Mouse (Mus musculus) kidney, embryonic 16.5 days (tissue): ENCODE measurements around the gene Papolb. TPM values are rescaled to one million over a fixed set of nuclear protein-coding genes. Genes with fewer than 3 reads are reported as not detected.
A peak's percentile ranks its signal among the peaks of the same experiment; 100 is the strongest.

ENCODE experiments used
- ATAC-seq: fragments of 200-750 bp; cut with Nextera tagmentation; 2 replicates; pipeline ENCODE4 v1.8.0; 2017; ENCODE audit warnings: moderate TSS enrichment; ENCODE audit not compliant: low FRiP score, low TSS enrichment
- H3K27ac ChIP-seq: fragments of 300-500 bp; sonication (generic); 2 replicates; pipeline ENCODE4 v1.5.1; 2014; ENCODE audit warnings: low read length
- H3K27me3 ChIP-seq: fragments of 300-500 bp; sonication (generic); 2 replicates; pipeline ENCODE4 v1.6.1; 2014; ENCODE audit warnings: low read length, control low read depth, mixed read lengths; ENCODE audit not compliant: insufficient read depth
- H3K36me3 ChIP-seq: fragments of 300-500 bp; sonication (generic); 2 replicates; pipeline ENCODE4 v1.6.1; 2014; ENCODE audit warnings: low read length, control low read depth, mixed read lengths; ENCODE audit not compliant: insufficient read depth
- H3K4me1 ChIP-seq: fragments of 300-500 bp; sonication (generic); 2 replicates; pipeline ENCODE4 v1.6.1; 2014; ENCODE audit warnings: low read length, control low read depth, mixed read lengths; ENCODE audit not compliant: insufficient read depth
- H3K4me2 ChIP-seq: fragments of 300-500 bp; sonication (generic); replicated peaks from 2 replicates; pipeline ENCODE4 v1.6.1; 2014; ENCODE audit warnings: low read depth, low read length
- H3K4me3 ChIP-seq: fragments of 300-500 bp; sonication (generic); 2 replicates; pipeline ENCODE4 v1.5.1; 2014; ENCODE audit warnings: mild to moderate bottlenecking, low read length
- H3K9ac ChIP-seq: fragments of 300-500 bp; sonication (generic); replicated peaks from 2 replicates; pipeline ENCODE4 v1.6.1; 2014; ENCODE audit warnings: low read length
- H3K9me3 ChIP-seq: fragments of 300-500 bp; sonication (generic); 2 replicates; pipeline ENCODE4 v1.6.1; 2016; ENCODE audit warnings: low read length, control low read depth
- WGBS: fragments of 180-500 bp; shearing (Covaris S2); extraction: QIAGEN DNeasy Blood & Tissue Kit; methylation state at CpG from one replicate; pipeline ENCODE4 v1.1.7; 2014; 5-methylcytosine and 5-hydroxymethylcytosine counted together
- polyA plus RNA-seq: library from polyadenylated mRNA; unstranded; fragments of >200 nt; fragmentation: Nextera tagmentation; extraction: Ambion mirVana; gene quantifications from 2 replicates; pipeline ENCODE4 v1.2.1, GENCODE M21; 2015

Gene Papolb
- polyA plus RNA-seq, 1 experiment from 2014 or later: 0.12 TPM

- H3K27ac ChIP-seq: no peak overlapping the region
- H3K36me3 ChIP-seq: no peaks in the 10 kb centered on the region
- H3K27me3 ChIP-seq: no peaks in the 10 kb centered on the region
- H3K4me2 ChIP-seq: no peak overlapping the region
- H3K4me1 ChIP-seq: peaks cover 13% of the 10 kb centered on the region
- no peaks in the 10 kb centered on the region for H3K9me3 ChIP-seq
- no peak overlapping the region for H3K4me3 ChIP-seq
- H3K9ac ChIP-seq: no peak overlapping the region
- WGBS: 1% methylated on average over 3 of the region's 3 CpGs
- peak; percentile 89 for ATAC-seq
Measured at GRCm38 (mm10) chr5:142502414-142502813, 27.5 kb downstream of the Papolb start.

GRCm38 (mm10) chr5:142500918-142501317 lies 29.0 kb downstream of the Papolb start:
- no peaks in the 10 kb centered on the region for H3K36me3 ChIP-seq
- peak; percentile 25; the same call in 1 of the 2 replicates for ATAC-seq
- H3K27ac ChIP-seq: no peak overlapping the region
- H3K4me3 ChIP-seq: no peak overlapping the region
- H3K9me3 ChIP-seq: no peaks in the 10 kb centered on the region
- H3K4me1 ChIP-seq: peaks cover 13% of the 10 kb centered on the region
- H3K4me2 ChIP-seq: no peak overlapping the region
- H3K9ac ChIP-seq: no peak overlapping the region
- 51% methylated on average over 10 of the region's 10 CpGs for WGBS
- no peaks in the 10 kb centered on the region for H3K27me3 ChIP-seq

GRCm38 (mm10) chr5:142498964-142499363 lies 30.9 kb downstream of the Papolb start:
- no peaks in the 10 kb centered on the region for H3K27me3 ChIP-seq
- peaks cover 13% of the 10 kb centered on the region for H3K4me1 ChIP-seq
- H3K27ac ChIP-seq: no peak overlapping the region
- H3K4me3 ChIP-seq: no peak overlapping the region
- no peaks in the 10 kb centered on the region for H3K9me3 ChIP-seq
- H3K9ac ChIP-seq: no peak overlapping the region
- WGBS: 66% methylated on average over 3 of the region's 3 CpGs
- no peak for ATAC-seq
- no peak overlapping the region for H3K4me2 ChIP-seq
- no peaks in the 10 kb centered on the region for H3K36me3 ChIP-seq

GRCm38 (mm10) chr5:142495321-142496096 lies 34.4 kb downstream of the Papolb start:
- no peak for ATAC-seq
- Histone ChIP-seq H3K9ac (no peak overlapping the region), H3K27ac (no peak overlapping the region), H3K9me3 (no peaks in the 10 kb centered on the region), H3K4me1 (peaks cover 2% of the 10 kb centered on the region; the same call in 1 of the 2 replicates), H3K4me3 (no peak overlapping the region), H3K4me2 (no peak overlapping the region), H3K27me3 (no peaks in the 10 kb centered on the region), H3K36me3 (no peaks in the 10 kb centered on the region)
- WGBS: 52% methylated on average over 14 of the region's 14 CpGs

- 82% methylated on average over 3 of the region's 3 CpGs for WGBS
- no peaks in the 10 kb centered on the region for H3K36me3 ChIP-seq
- no peak overlapping the region for H3K4me2 ChIP-seq
- H3K4me3 ChIP-seq: no peak overlapping the region
- H3K27me3 ChIP-seq: no peaks in the 10 kb centered on the region
- no peak for ATAC-seq
- no peaks in the 10 kb centered on the region for H3K4me1 ChIP-seq
- H3K9me3 ChIP-seq: no peaks in the 10 kb centered on the region
- H3K27ac ChIP-seq: no peak overlapping the region
- no peak overlapping the region for H3K9ac ChIP-seq
Measured at GRCm38 (mm10) chr5:142493307-142493706, 36.6 kb downstream of the Papolb start.

- ATAC-seq: no peak
Measured at GRCm38 (mm10) chr5:142489955-142490707, 39.7 kb downstream of the Papolb start.

GRCm38 (mm10) chr5:142486654-142487053 lies 43.2 kb downstream of the Papolb start:
- no peak overlapping the region for H3K4me3 ChIP-seq
- no peak for ATAC-seq
- H3K27ac ChIP-seq: no peak overlapping the region
- no peak overlapping the region for H3K9ac ChIP-seq
- no peaks in the 10 kb centered on the region for H3K36me3 ChIP-seq
- no peak overlapping the region for H3K4me2 ChIP-seq
- no peaks in the 10 kb centered on the region for H3K4me1 ChIP-seq
- H3K9me3 ChIP-seq: no peaks in the 10 kb centered on the region
- 59% methylated on average over 9 of the region's 9 CpGs for WGBS
- H3K27me3 ChIP-seq: no peaks in the 10 kb centered on the region

More at GRCm38 (mm10) chr5:142489955-142490707, 39.7 kb downstream of the Papolb start:
- Histone ChIP-seq H3K9ac (no peak overlapping the region), H3K4me1 (no peaks in the 10 kb centered on the region), H3K4me3 (no peak overlapping the region), H3K27ac (no peak overlapping the region), H3K36me3 (no peaks in the 10 kb centered on the region), H3K9me3 (no peaks in the 10 kb centered on the region), H3K27me3 (no peaks in the 10 kb centered on the region), H3K4me2 (no peak overlapping the region)
- WGBS: 74% methylated on average over 9 of the region's 9 CpGs

GRCm38 (mm10) chr5:142483581-142483980 lies 46.3 kb downstream of the Papolb start:
- no peak overlapping the region for H3K4me3 ChIP-seq
- ATAC-seq: no peak
- H3K27me3 ChIP-seq: no peaks in the 10 kb centered on the region
- no peak overlapping the region for H3K9ac ChIP-seq
- H3K36me3 ChIP-seq: no peaks in the 10 kb centered on the region
- no peak overlapping the region for H3K27ac ChIP-seq
- H3K9me3 ChIP-seq: no peaks in the 10 kb centered on the region
- H3K4me1 ChIP-seq: 0 out of 2 replicates have a peak, but pooled peaks cover 5% of the 10 kb centered on the region
- WGBS: 93% methylated on average over 5 of the region's 5 CpGs
- H3K4me2 ChIP-seq: no peak overlapping the region

- no peak for ATAC-seq
- Histone ChIP-seq H3K4me2 (no peak overlapping the region), H3K4me3 (no peak overlapping the region), H3K9me3 (no peaks in the 10 kb centered on the region), H3K9ac (no peak overlapping the region), H3K36me3 (no peaks in the 10 kb centered on the region), H3K4me1 (0 out of 2 replicates have a peak, but pooled peaks cover 5% of the 10 kb centered on the region), H3K27ac (no peak overlapping the region), H3K27me3 (no peaks in the 10 kb centered on the region)
- 60% methylated on average over 2 of the region's 2 CpGs for WGBS
Measured at GRCm38 (mm10) chr5:142482512-142482911, 47.4 kb downstream of the Papolb start.
